Mouse (Mus musculus): ENCODE measurements around the gene Camkmt. TPM values are rescaled to one million over a fixed set of nuclear protein-coding genes. Genes with fewer than 3 reads are reported as not detected.

The Camkmt gene
- total and polyA plus RNA-seq, 3 experiments = 1.6 to 5.9 TPM; not detected in 1

GRCm38 (mm10) chr17:85486585-85487480, 396.5 kb downstream of the Camkmt start:
- H3K9ac ChIP-seq (ENCODE audit: control insufficient read depth, low read depth, low read length, poor library complexity, severe bottlenecking) = no peak overlapping the region

GRCm38 (mm10) chr17:85487531-85487930, 397.2 kb downstream of the Camkmt start:
- no peak overlapping the region for H3K4me3 ChIP-seq (ENCODE audit: control insufficient read depth in 1 of 2, insufficient read depth in 1 of 2, low read depth in 2 of 2, low read length in 2 of 2)
- TF ChIP-seq JUND (IDR thresholded peaks at IDR 0.05; ENCODE audit: low read depth, low read length) (no peak), UBTF (IDR thresholded peaks at IDR 0.05; ENCODE audit: borderline replicate concordance, insufficient read depth, low read depth, low read length) (no peak), BHLHE40 (IDR thresholded peaks at IDR 0.05; ENCODE audit: borderline replicate concordance, low read depth, low read length) (no peak), USF2 (IDR thresholded peaks at IDR 0.05; ENCODE audit: borderline replicate concordance in 1 of 2, insufficient read depth in 1 of 2, low read depth in 1 of 2, low read length in 2 of 2) (no peak), HCFC1 (IDR thresholded peaks at IDR 0.05; ENCODE audit: low read depth, low read length) (no peak), GABPA (IDR thresholded peaks at IDR 0.05; ENCODE audit: low read depth, low read length) (no peak)
- no peak overlapping the region for H3K27ac ChIP-seq (ENCODE audit: control insufficient read depth, low read depth, low read length)
- no peaks in the 10 kb centered on the region for H3K4me1 ChIP-seq (ENCODE audit: control insufficient read depth in 1 of 2, insufficient read depth in 2 of 2, low read length in 2 of 2)
- H3K27me3 ChIP-seq (ENCODE audit: control insufficient read depth in 1 of 2, insufficient read depth in 2 of 2, low read length in 2 of 2) = peaks cover 2 to 4% of the 10 kb centered on the region in 2 experiments; a peak in 1 of 4 replicates
- no peaks in the 10 kb centered on the region for H3K36me3 ChIP-seq (ENCODE audit: control insufficient read depth in 1 of 2, insufficient read depth in 2 of 2, low read length in 2 of 2)
- H3K79me2 ChIP-seq (ENCODE audit: control insufficient read depth, insufficient read depth, low read length, poor library complexity) = no peaks in the 10 kb centered on the region
- no peak for DNase-seq (ENCODE audit: low read depth, low spot score)
- H3K9ac ChIP-seq (ENCODE audit: control insufficient read depth, low read depth, low read length, poor library complexity, severe bottlenecking) = no peak overlapping the region
- H3K9me3 ChIP-seq (replicated peaks; ENCODE audit: insufficient read depth, low read length) = no peaks in the 10 kb centered on the region

More at GRCm38 (mm10) chr17:85486585-85487480, 396.5 kb downstream of the Camkmt start:
- Histone ChIP-seq H3K27me3 (ENCODE audit: control insufficient read depth in 1 of 2, insufficient read depth in 2 of 2, low read length in 2 of 2) (peaks cover 2 to 4% of the 10 kb centered on the region in 2 experiments; a peak in 1 of 4 replicates), H3K27ac (ENCODE audit: control insufficient read depth, low read depth, low read length) (no peak overlapping the region), H3K4me1 (ENCODE audit: control insufficient read depth in 1 of 2, insufficient read depth in 2 of 2, low read length in 2 of 2) (no peaks in the 10 kb centered on the region), H3K79me2 (ENCODE audit: control insufficient read depth, insufficient read depth, low read length, poor library complexity) (no peaks in the 10 kb centered on the region), H3K9me3 (replicated peaks; ENCODE audit: insufficient read depth, low read length) (no peaks in the 10 kb centered on the region), H3K36me3 (ENCODE audit: control insufficient read depth in 1 of 2, insufficient read depth in 2 of 2, low read length in 2 of 2) (no peaks in the 10 kb centered on the region), H3K4me3 (ENCODE audit: control insufficient read depth in 1 of 2, insufficient read depth in 1 of 2, low read depth in 2 of 2, low read length in 2 of 2) (no peak overlapping the region)
- no peak for DNase-seq (ENCODE audit: low read depth, low spot score)
- TF ChIP-seq RAD21 (IDR thresholded peaks at IDR 0.05; ENCODE audit: low read depth, low read length) = no peak
- TF ChIP-seq BHLHE40 (IDR thresholded peaks at IDR 0.05; ENCODE audit: borderline replicate concordance, low read depth, low read length) = no peak
- no peak for TF ChIP-seq SIN3A (IDR thresholded peaks at IDR 0.05; ENCODE audit: low read length)
- no peak for TF ChIP-seq GATA1 (IDR thresholded peaks at IDR 0.05; ENCODE audit: low read depth, low read length)
- TF ChIP-seq NRF1 (IDR thresholded peaks at IDR 0.05; ENCODE audit: insufficient read depth, low read depth, low read length, poor library complexity, severe bottlenecking) = no peak
- no peak for TF ChIP-seq USF1 (IDR thresholded peaks at IDR 0.05; ENCODE audit: low read depth, low read length)
- TF ChIP-seq KAT2A (conservative IDR thresholded peaks at IDR 0.05; ENCODE audit: low read depth, low read length) = no peak
- TF ChIP-seq TCF12 (IDR thresholded peaks at IDR 0.05; ENCODE audit: low read depth, low read length) = no peak
- no peak for TF ChIP-seq POLR2AphosphoS2 (IDR thresholded peaks at IDR 0.05; ENCODE audit: low read length)
- TF ChIP-seq E2F4 (IDR thresholded peaks at IDR 0.05; ENCODE audit: borderline replicate concordance, low read depth, low read length) = no peak
- no peak for TF ChIP-seq ZNF384 (IDR thresholded peaks at IDR 0.05; ENCODE audit: low read depth, low read length)
- no peak for TF ChIP-seq SMC3 (IDR thresholded peaks at IDR 0.05; ENCODE audit: low read depth, low read length)
